Mouse (Mus musculus) midbrain, postnatal 0 days (tissue): Measurements from ENCODE around the gene Cited1. TPM values are rescaled to one million over a fixed set of nuclear protein-coding genes. Genes with fewer than 3 reads are reported as not detected.
A peak's percentile ranks its signal among the peaks of the same experiment; 100 is the strongest.

ENCODE experiments used
- ATAC-seq: fragments of 200-750 bp; cut with Nextera tagmentation; 2 replicates; pipeline ENCODE4 v1.8.0; 2017; ENCODE audit warnings: moderate number of reproducible peaks, mild to moderate bottlenecking, moderate TSS enrichment, moderate library complexity; ENCODE audit not compliant: low FRiP score
- DNase-seq: peaks from one replicate; pipeline ENCODE4 v3.0.0-alpha.2; 2015; ENCODE audit warnings: low spot score
- H3K27ac ChIP-seq: fragments of 300-500 bp; sonication (generic); 2 replicates; pipeline ENCODE4 v1.5.1; 2014; ENCODE audit warnings: low read depth, mild to moderate bottlenecking, low read length, mixed read lengths
- H3K27me3 ChIP-seq: fragments of 300-500 bp; sonication (generic); 2 replicates; pipeline ENCODE4 v1.6.1; 2014; ENCODE audit warnings: low read length, control low read depth, mixed read lengths; ENCODE audit not compliant: insufficient read depth
- H3K36me3 ChIP-seq: fragments of 300-500 bp; sonication (generic); 2 replicates; pipeline ENCODE4 v1.6.1; 2014; ENCODE audit warnings: low read length, control low read depth, mixed read lengths; ENCODE audit not compliant: insufficient read depth
- H3K4me1 ChIP-seq: fragments of 300-500 bp; sonication (generic); 2 replicates; pipeline ENCODE4 v1.6.1; 2014; ENCODE audit warnings: mild to moderate bottlenecking, control low read depth, antibody characterized with exemption, low read length, mixed read lengths; ENCODE audit not compliant: insufficient read depth
- H3K4me2 ChIP-seq: fragments of 300-500 bp; sonication (generic); 2 replicates; pipeline ENCODE4 v1.6.1; 2014; ENCODE audit warnings: low read depth, mild to moderate bottlenecking, low read length, mixed read lengths; ENCODE audit not compliant: poor library complexity, severe bottlenecking
- H3K4me3 ChIP-seq: fragments of 300-500 bp; sonication (generic); 2 replicates; pipeline ENCODE4 v1.5.1; 2014; ENCODE audit warnings: low read depth, mild to moderate bottlenecking, low read length, moderate library complexity
- H3K9ac ChIP-seq: fragments of 300-500 bp; sonication (generic); replicated peaks from 2 replicates; pipeline ENCODE4 v1.6.1; 2014; ENCODE audit warnings: mild to moderate bottlenecking, low read length, moderate library complexity, mixed read lengths; ENCODE audit not compliant: poor library complexity, severe bottlenecking
- H3K9me3 ChIP-seq: fragments of 300-500 bp; sonication (generic); 2 replicates; pipeline ENCODE4 v1.6.1; 2016; ENCODE audit warnings: low read length, control low read depth
- CTCF ChIP-seq: IDR thresholded peaks from 2 replicates; pipeline ENCODE4 v1.5.1; 2016; ENCODE audit warnings: antibody characterized with exemption, mild to moderate bottlenecking
- WGBS: fragments of 180-500 bp; shearing (Covaris S2); extraction: QIAGEN DNeasy Blood & Tissue Kit; methylation state at CpG from one replicate; pipeline ENCODE4 v1.1.7; 2014; 5-methylcytosine and 5-hydroxymethylcytosine counted together
- polyA plus RNA-seq: library from polyadenylated mRNA; unstranded; fragments of >200 nt; fragmentation: Nextera tagmentation; extraction: Ambion mirVana; gene quantifications from 2 replicates; pipeline ENCODE4 v1.2.1, GENCODE M21; 2015
- total RNA-seq: library from RNA; depleted of rRNA; stranded (reverse); fragments of >200 nt; gene quantifications from 2 replicates; pipeline ENCODE4 v1.2.3, GENCODE M21; 2014; rRNA removed

The Cited1 gene
- total RNA-seq (6.4 and 6.9 TPM in 2 replicates), polyA plus RNA-seq (13.0 and 22.3 TPM in 2 replicates)

GRCm38 (mm10) chrX:102251937-102252860, at the start of gene Cited1:
Cited1 (minus strand) TSS chrX:102252181.
- H3K36me3 ChIP-seq = no peaks in the 10 kb centered on the region
- H3K27ac ChIP-seq = no peak within 1 kb of the TSS
- H3K9ac ChIP-seq = peak within 1 kb of the TSS; percentile 46
- H3K4me1 ChIP-seq = no peaks in the 10 kb centered on the region
- DNase-seq (peak; percentile 82), ATAC-seq (peak; percentile 89)
- peak within 1 kb of the TSS; percentile 64 for H3K4me2 ChIP-seq
- H3K4me3 ChIP-seq = peak within 1 kb of the TSS; percentile 51
- TF ChIP-seq CTCF = no peak
- WGBS = 17% methylated on average over 43 of the region's 44 CpGs
- no peaks in the 10 kb centered on the region for H3K9me3 ChIP-seq
- H3K27me3 ChIP-seq = peaks cover 10% of the 10 kb centered on the region; the same call in 1 of the 2 replicates

GRCm38 (mm10) chrX:102284889-102285288, 32.9 kb upstream of the Cited1 start:
- ATAC-seq = no peak
- no peaks in the 10 kb centered on the region for H3K36me3 ChIP-seq
- WGBS = 81% methylated on average over 3 of the region's 3 CpGs

GRCm38 (mm10) chrX:102262620-102263345, 10.8 kb upstream of the Cited1 start:
- no peak for ATAC-seq
- peak; percentile 27 for DNase-seq

More at GRCm38 (mm10) chrX:102284889-102285288, 32.9 kb upstream of the Cited1 start:
- Histone ChIP-seq H3K27me3 (peaks cover 7% of the 10 kb centered on the region; the same call in 1 of the 2 replicates), H3K4me1 (no peaks in the 10 kb centered on the region), H3K4me3 (no peak overlapping the region), H3K9me3 (no peaks in the 10 kb centered on the region), H3K4me2 (no peak overlapping the region), H3K9ac (no peak overlapping the region), H3K27ac (no peak overlapping the region)
- DNase-seq = no peak
- no peak for TF ChIP-seq CTCF

GRCm38 (mm10) chrX:102259772-102260171, 7.8 kb upstream of the Cited1 start:
- Histone ChIP-seq H3K27me3 (peaks cover 3% of the 10 kb centered on the region), H3K36me3 (no peaks in the 10 kb centered on the region), H3K9me3 (no peaks in the 10 kb centered on the region), H3K4me2 (no peak overlapping the region), H3K27ac (no peak overlapping the region), H3K9ac (no peak overlapping the region), H3K4me1 (no peaks in the 10 kb centered on the region), H3K4me3 (no peak overlapping the region)
- WGBS = 94% methylated on average over 4 of the region's 4 CpGs
- TF ChIP-seq CTCF = no peak
- no peak for DNase-seq
- ATAC-seq = no peak

More at GRCm38 (mm10) chrX:102262620-102263345, 10.8 kb upstream of the Cited1 start:
- Histone ChIP-seq H3K36me3 (no peaks in the 10 kb centered on the region), H3K9me3 (no peaks in the 10 kb centered on the region), H3K27me3 (peaks cover 3% of the 10 kb centered on the region), H3K9ac (no peak overlapping the region), H3K4me3 (no peak overlapping the region), H3K27ac (no peak overlapping the region), H3K4me2 (no peak overlapping the region), H3K4me1 (no peaks in the 10 kb centered on the region)
- no peak for TF ChIP-seq CTCF
- WGBS = 79% methylated on average over 13 of the region's 14 CpGs

- WGBS = 19% methylated on average over 7 of the region's 7 CpGs
- ATAC-seq = no peak
Observed at GRCm38 (mm10) chrX:102253892-102254291, 1.9 kb upstream of the Cited1 start.

More at GRCm38 (mm10) chrX:102253892-102254291, 1.9 kb upstream of the Cited1 start:
- no peak overlapping the region for H3K9ac ChIP-seq
- DNase-seq = peak; percentile 53
- no peaks in the 10 kb centered on the region for H3K36me3 ChIP-seq
- TF ChIP-seq CTCF = no peak
- H3K9me3 ChIP-seq = no peaks in the 10 kb centered on the region
- H3K27ac ChIP-seq = no peak overlapping the region
- peak overlapping the region; percentile 22; the same call in 1 of the 2 replicates for H3K4me3 ChIP-seq
- peaks cover 8% of the 10 kb centered on the region; the same call in 1 of the 2 replicates for H3K27me3 ChIP-seq
- H3K4me1 ChIP-seq = no peaks in the 10 kb centered on the region
- H3K4me2 ChIP-seq = peak overlapping the region; percentile 49
